Mouse (Mus musculus) hindbrain, embryonic 12.5 days (tissue): Measurements from ENCODE around the gene 4931414P19Rik. TPM values are rescaled to one million over a fixed set of nuclear protein-coding genes. Genes with fewer than 3 reads are reported as not detected.
A peak's percentile ranks its signal among the peaks of the same experiment; 100 is the strongest.
"Not testable (repeated sequence)": the region's sequence is repeated elsewhere in the genome, so short reads cannot be mapped to it uniquely, and the experiment has no call there.

Experiments
- ATAC-seq: fragments of 200-750 bp; cut with Nextera tagmentation; 2 replicates; pipeline ENCODE4 v1.8.0; 2017; ENCODE audit warnings: moderate TSS enrichment; ENCODE audit not compliant: low FRiP score
- H3K27ac ChIP-seq: fragments of 300-500 bp; sonication (generic); 2 replicates; pipeline ENCODE4 v1.5.1; 2016; ENCODE audit warnings: mild to moderate bottlenecking
- H3K27me3 ChIP-seq: fragments of 300-500 bp; sonication (generic); 2 replicates; pipeline ENCODE4 v1.6.1; 2016; ENCODE audit warnings: mild to moderate bottlenecking
- H3K36me3 ChIP-seq: fragments of 300-500 bp; sonication (generic); 2 replicates; pipeline ENCODE4 v1.6.1; 2016; ENCODE audit warnings: mild to moderate bottlenecking
- H3K4me1 ChIP-seq: fragments of 300-500 bp; sonication (generic); 2 replicates; pipeline ENCODE4 v1.6.1; 2016
- H3K4me2 ChIP-seq: fragments of 300-500 bp; sonication (generic); replicated peaks from 2 replicates; pipeline ENCODE4 v1.6.1; 2016; ENCODE audit warnings: mild to moderate bottlenecking
- H3K4me3 ChIP-seq: fragments of 300-500 bp; sonication (generic); 2 replicates; pipeline ENCODE4 v1.5.1; 2016; ENCODE audit warnings: mild to moderate bottlenecking
- H3K9ac ChIP-seq: fragments of 300-500 bp; sonication (generic); 2 replicates; pipeline ENCODE4 v1.6.1; 2016; ENCODE audit warnings: mild to moderate bottlenecking, moderate library complexity
- H3K9me3 ChIP-seq: fragments of 300-500 bp; sonication (generic); replicated peaks from 2 replicates; pipeline ENCODE4 v1.6.1; 2016; ENCODE audit warnings: mild to moderate bottlenecking
- WGBS: fragments of 180-500 bp; shearing (Covaris S2); methylation state at CpG from one replicate; pipeline ENCODE4 v1.1.7; 2016; 5-methylcytosine and 5-hydroxymethylcytosine counted together
- polyA plus RNA-seq: library from polyadenylated mRNA; unstranded; fragments of >200 nt; fragmentation: Nextera tagmentation; extraction: Ambion mirVana; gene quantifications from 2 replicates; pipeline ENCODE4 v1.2.1, GENCODE M21; 2016

4931414P19Rik gene
- polyA plus RNA-seq, 1 experiment from 2014 or later = 8.2 TPM

GRCm38 (mm10) chr14:54623334-54623733, 17.5 kb upstream of the 4931414P19Rik start:
- Histone ChIP-seq H3K27me3 (no peaks in the 10 kb centered on the region), H3K4me2 (no peak overlapping the region), H3K27ac (no peak overlapping the region), H3K9me3 (no peaks in the 10 kb centered on the region), H3K36me3 (no peaks in the 10 kb centered on the region), H3K9ac (no peak overlapping the region), H3K4me1 (no peaks in the 10 kb centered on the region), H3K4me3 (no peak overlapping the region)
- ATAC-seq = no peak
- 86% methylated on average over 6 of the region's 6 CpGs for WGBS

GRCm38 (mm10) chr14:54621133-54621532, 15.3 kb upstream of the 4931414P19Rik start, which contains the start of gene Psmb11:
TSS of gene Psmb11 (plus strand) at chr14:54621433.
- H3K9ac ChIP-seq = no peak within 1 kb of the TSS
- no peak within 1 kb of the TSS for H3K4me2 ChIP-seq
- H3K4me3 ChIP-seq = no peak within 1 kb of the TSS
- no peak within 1 kb of the TSS for H3K27ac ChIP-seq
- WGBS = 94% methylated on average over 1 of the region's 1 CpGs
- H3K36me3 ChIP-seq = peaks cover 5% of the 10 kb centered on the region; the same call in 1 of the 2 replicates
- peaks cover 9% of the 10 kb centered on the region for H3K4me1 ChIP-seq
- H3K27me3 ChIP-seq = no peaks in the 10 kb centered on the region
- no peak for ATAC-seq
- H3K9me3 ChIP-seq = no peaks in the 10 kb centered on the region

GRCm38 (mm10) chr14:54617897-54618365, 12.1 kb upstream of the 4931414P19Rik start, which contains the start of gene Psmb5:
TSS of gene Psmb5 (minus strand) at chr14:54618022.
- Histone ChIP-seq H3K9ac (peak within 1 kb of the TSS; percentile 92), H3K4me2 (peak within 1 kb of the TSS; percentile 75), H3K27ac (peak within 1 kb of the TSS; percentile 71), H3K27me3 (no peaks in the 10 kb centered on the region), H3K36me3 (peaks cover 27% of the 10 kb centered on the region), H3K9me3 (no peaks in the 10 kb centered on the region), H3K4me1 (peaks cover 9% of the 10 kb centered on the region), H3K4me3 (peak within 1 kb of the TSS; percentile 88)
- ATAC-seq = peak; percentile 90
- WGBS = under 1% methylated on average over 25 of the region's 25 CpGs

- H3K36me3 ChIP-seq = peaks cover 32% of the 10 kb centered on the region
- peak overlapping the region; percentile 71 for H3K27ac ChIP-seq
- peak overlapping the region; percentile 75 for H3K4me2 ChIP-seq
- peaks cover 9% of the 10 kb centered on the region for H3K4me1 ChIP-seq
- ATAC-seq = peak; percentile 70
- 2% methylated on average over 37 of the region's 38 CpGs for whole genome bisulfite sequencing
- no peaks in the 10 kb centered on the region for H3K9me3 ChIP-seq
- H3K4me3 ChIP-seq = peak overlapping the region; percentile 88
- no peaks in the 10 kb centered on the region for H3K27me3 ChIP-seq
- peak overlapping the region; percentile 92 for H3K9ac ChIP-seq
Measured at GRCm38 (mm10) chr14:54617152-54617896, 11.5 kb upstream of the 4931414P19Rik start.

GRCm38 (mm10) chr14:54616226-54616825, 10.5 kb upstream of the 4931414P19Rik start:
- H3K4me1 ChIP-seq = peaks cover 9% of the 10 kb centered on the region
- no peaks in the 10 kb centered on the region for H3K9me3 ChIP-seq
- H3K4me3 ChIP-seq = no peak overlapping the region
- 91% methylated on average over 16 of the region's 16 CpGs for WGBS
- no peak overlapping the region for H3K27ac ChIP-seq
- no peak overlapping the region for H3K9ac ChIP-seq
- ATAC-seq = no peak
- peaks cover 39% of the 10 kb centered on the region for H3K36me3 ChIP-seq
- no peaks in the 10 kb centered on the region for H3K27me3 ChIP-seq
- peak overlapping the region; percentile 75 for H3K4me2 ChIP-seq

- not testable (repeated sequence) for H3K4me2 ChIP-seq, H3K27me3 ChIP-seq, ATAC-seq, H3K4me3 ChIP-seq, H3K9me3 ChIP-seq, H3K27ac ChIP-seq, H3K4me1 ChIP-seq, H3K9ac ChIP-seq
- H3K36me3 ChIP-seq = peaks cover 39% of the 10 kb centered on the region
- 97% methylated on average over 15 of the region's 16 CpGs for WGBS
Measured at GRCm38 (mm10) chr14:54614130-54614529, 8.3 kb upstream of the 4931414P19Rik start.

GRCm38 (mm10) chr14:54610648-54611047, 4.9 kb upstream of the 4931414P19Rik start:
- no peak overlapping the region for H3K27ac ChIP-seq
- 83% methylated on average over 6 of the region's 6 CpGs for WGBS
- peaks cover 31% of the 10 kb centered on the region for H3K36me3 ChIP-seq
- no peak overlapping the region for H3K4me2 ChIP-seq
- H3K9ac ChIP-seq = no peak overlapping the region
- H3K27me3 ChIP-seq = no peaks in the 10 kb centered on the region
- no peak overlapping the region for H3K4me3 ChIP-seq
- peaks cover 3% of the 10 kb centered on the region; the same call in 1 of the 2 replicates for H3K4me1 ChIP-seq
- no peaks in the 10 kb centered on the region for H3K9me3 ChIP-seq
- ATAC-seq = no peak

- Histone ChIP-seq H3K4me1 (peaks cover 3% of the 10 kb centered on the region; the same call in 1 of the 2 replicates), H3K36me3 (peaks cover 24% of the 10 kb centered on the region), H3K9me3 (no peaks in the 10 kb centered on the region), H3K4me3 (no peak overlapping the region), H3K27ac (no peak overlapping the region), H3K27me3 (no peaks in the 10 kb centered on the region), H3K9ac (no peak overlapping the region), H3K4me2 (no peak overlapping the region)
- ATAC-seq = no peak
- 69% methylated on average over 4 of the region's 4 CpGs for WGBS
Measured at GRCm38 (mm10) chr14:54609962-54610361, 4.2 kb upstream of the 4931414P19Rik start.

- Histone ChIP-seq H3K36me3 (peaks cover 18% of the 10 kb centered on the region), H3K4me1 (peaks cover 9% of the 10 kb centered on the region), H3K27me3 (no peaks in the 10 kb centered on the region), H3K9ac (no peak overlapping the region), H3K4me3 (no peak overlapping the region), H3K4me2 (no peak overlapping the region), H3K9me3 (no peaks in the 10 kb centered on the region), H3K27ac (no peak overlapping the region)
- ATAC-seq = no peak
- WGBS = 71% methylated on average over 4 of the region's 4 CpGs
Measured at GRCm38 (mm10) chr14:54609245-54609644, 3.5 kb upstream of the 4931414P19Rik start.

GRCm38 (mm10) chr14:54607226-54607625, 1.4 kb upstream of the 4931414P19Rik start:
- 49% methylated on average over 8 of the region's 8 CpGs for WGBS
- Histone ChIP-seq H3K4me1 (peaks cover 12% of the 10 kb centered on the region), H3K27ac (no peak overlapping the region), H3K27me3 (no peaks in the 10 kb centered on the region), H3K36me3 (peaks cover 6% of the 10 kb centered on the region), H3K9ac (no peak overlapping the region), H3K4me3 (no peak overlapping the region), H3K9me3 (no peaks in the 10 kb centered on the region), H3K4me2 (no peak overlapping the region)
- ATAC-seq = no peak

GRCm38 (mm10) chr14:54603686-54604085, 2.1 kb downstream of the 4931414P19Rik start:
- Histone ChIP-seq H3K9ac (no peak overlapping the region), H3K36me3 (0 out of 2 replicates have a peak, but pooled peaks cover 5% of the 10 kb centered on the region), H3K27ac (peak overlapping the region; percentile 81), H3K4me3 (peak overlapping the region; percentile 66), H3K4me1 (peaks cover 12% of the 10 kb centered on the region), H3K9me3 (no peaks in the 10 kb centered on the region), H3K4me2 (peak overlapping the region; percentile 41), H3K27me3 (no peaks in the 10 kb centered on the region)
- no peak for ATAC-seq
- WGBS = 85% methylated on average over 8 of the region's 8 CpGs

- H3K27me3 ChIP-seq = no peaks in the 10 kb centered on the region
- peak; percentile 99 for ATAC-seq
- H3K4me1 ChIP-seq = peaks cover 12% of the 10 kb centered on the region
- H3K4me3 ChIP-seq = peak overlapping the region; percentile 66
- WGBS = under 1% methylated on average over 46 of the region's 46 CpGs
- H3K4me2 ChIP-seq = peak overlapping the region; percentile 41
- peak overlapping the region; percentile 83 for H3K9ac ChIP-seq
- H3K36me3 ChIP-seq = 0 out of 2 replicates have a peak, but pooled peaks cover 8% of the 10 kb centered on the region
- H3K9me3 ChIP-seq = no peaks in the 10 kb centered on the region
- H3K27ac ChIP-seq = peak overlapping the region; percentile 96
Measured at GRCm38 (mm10) chr14:54603038-54603654, 2.6 kb downstream of the 4931414P19Rik start.
